Mouse (Mus musculus): ENCODE measurements at regions not wholly inside any gene's neighbourhood (a gene's known extent, or its start where the extent isn't known, plus 50 kb on each side); places are given as distances from the start of the nearest gene placed in this dataset.

GRCm38 (mm10) chr12:12819746-12820145 lies 122.0 kb downstream of the Mycn start:
- DNase-seq (ENCODE audit: low read depth, low spot score), result no peak

- DNase-seq (ENCODE audit: low read depth, low spot score), result no peak
These were observed 127.0 kb downstream of the Mycn start for GRCm38 (mm10) chr12:12814693-12815092.

- DNase-seq (ENCODE audit: low read depth, low spot score), result no peak
These were observed 128.8 kb downstream of the Mycn start for GRCm38 (mm10) chr12:12812873-12813272.

- no peak for DNase-seq (ENCODE audit: low read depth, low spot score)
These were observed 130.8 kb downstream of the Mycn start for GRCm38 (mm10) chr12:12810943-12811342.

- no peak for DNase-seq (ENCODE audit: low read depth, low spot score)
These were observed 131.4 kb downstream of the Mycn start for GRCm38 (mm10) chr12:12810159-12810885.

GRCm38 (mm10) chr12:12808120-12808519 lies 133.6 kb downstream of the Mycn start:
- DNase-seq (ENCODE audit: low read depth, low spot score), result no peak

- no peak for DNase-seq (ENCODE audit: low read depth, low spot score)
These were observed 138.1 kb downstream of the Mycn start for GRCm38 (mm10) chr12:12803602-12804001.

- no peak for DNase-seq (ENCODE audit: low read depth, low spot score)
These were observed 139.3 kb downstream of the Mycn start for GRCm38 (mm10) chr12:12802396-12802795.

GRCm38 (mm10) chr12:12801700-12802099 lies 140.0 kb downstream of the Mycn start:
- no peak for DNase-seq (ENCODE audit: low read depth, low spot score)

- no peak for DNase-seq (ENCODE audit: low read depth, low spot score)
These were observed 141.6 kb downstream of the Mycn start for GRCm38 (mm10) chr12:12800120-12800519.

GRCm38 (mm10) chr12:12789052-12789451 lies 152.7 kb downstream of the Mycn start:
- no peak for DNase-seq (ENCODE audit: low read depth, low spot score)

- no peak for DNase-seq (ENCODE audit: low read depth, low spot score)
These were observed 153.4 kb downstream of the Mycn start for GRCm38 (mm10) chr12:12788263-12788852.

GRCm38 (mm10) chr12:12787608-12788262 lies 154.0 kb downstream of the Mycn start:
- DNase-seq (ENCODE audit: low read depth, low spot score), result no peak

- DNase-seq (ENCODE audit: low read depth, low spot score), result no peak
These were observed 154.6 kb downstream of the Mycn start for GRCm38 (mm10) chr12:12787161-12787560.

- no peak for DNase-seq (ENCODE audit: low read depth, low spot score)
These were observed 157.8 kb downstream of the Mycn start for GRCm38 (mm10) chr12:12783699-12784605.

- no peak for DNase-seq (ENCODE audit: low read depth, low spot score)
These were observed 160.2 kb downstream of the Mycn start for GRCm38 (mm10) chr12:12781526-12781925.

- no peak for DNase-seq (ENCODE audit: low read depth, low spot score)
These were observed 163.0 kb downstream of the Mycn start for GRCm38 (mm10) chr12:12778563-12779256.

GRCm38 (mm10) chr12:12777422-12777821 lies 164.3 kb downstream of the Mycn start:
- no peak for DNase-seq (ENCODE audit: low read depth, low spot score)

GRCm38 (mm10) chr12:12776783-12777182 lies 164.9 kb downstream of the Mycn start:
- DNase-seq (ENCODE audit: low read depth, low spot score), result no peak

GRCm38 (mm10) chr12:12770970-12771369 lies 170.7 kb downstream of the Mycn start:
- no peak for DNase-seq (ENCODE audit: low read depth, low spot score)
